Mouse (Mus musculus): ENCODE data around the gene Zswim5. TPM values are rescaled to one million over a fixed set of nuclear protein-coding genes. Genes with fewer than 3 reads are reported as not detected.

Zswim5 gene
- polyA plus RNA-seq, 1 experiment from 2014 or later: 10.9 TPM

GRCm38 (mm10) chr4:116991366-116991765, 114.2 kb downstream of the Zswim5 start:
- Histone ChIP-seq H3K36me3 (ENCODE audit: control insufficient read depth, insufficient read depth, low read length) (peaks cover 2% of the 10 kb centered on the region; the same call in 1 of the 2 replicates), H3K4me3 (ENCODE audit: low read depth, low read length) (no peak overlapping the region), H3K27ac (ENCODE audit: low read depth, low read length) (no peak overlapping the region), H3K4me2 (ENCODE audit: low read depth, low read length, severe bottlenecking) (no peak overlapping the region), H3K4me1 (replicated peaks; ENCODE audit: control insufficient read depth, insufficient read depth, low read length) (peaks cover 12% of the 10 kb centered on the region), H3K9me3 (ENCODE audit: control insufficient read depth, low read length) (no peaks in the 10 kb centered on the region), H3K9ac (ENCODE audit: low read length) (no peak overlapping the region), H3K27me3 (ENCODE audit: control insufficient read depth, insufficient read depth, low read length) (no peaks in the 10 kb centered on the region)
- DNase-seq (ENCODE audit: low spot score): peak; percentile 85
- WGBS: 14% methylated on average over 7 of the region's 7 CpGs
- no peak for ATAC-seq (replicated peaks; ENCODE audit: low FRiP score)

DNA sequence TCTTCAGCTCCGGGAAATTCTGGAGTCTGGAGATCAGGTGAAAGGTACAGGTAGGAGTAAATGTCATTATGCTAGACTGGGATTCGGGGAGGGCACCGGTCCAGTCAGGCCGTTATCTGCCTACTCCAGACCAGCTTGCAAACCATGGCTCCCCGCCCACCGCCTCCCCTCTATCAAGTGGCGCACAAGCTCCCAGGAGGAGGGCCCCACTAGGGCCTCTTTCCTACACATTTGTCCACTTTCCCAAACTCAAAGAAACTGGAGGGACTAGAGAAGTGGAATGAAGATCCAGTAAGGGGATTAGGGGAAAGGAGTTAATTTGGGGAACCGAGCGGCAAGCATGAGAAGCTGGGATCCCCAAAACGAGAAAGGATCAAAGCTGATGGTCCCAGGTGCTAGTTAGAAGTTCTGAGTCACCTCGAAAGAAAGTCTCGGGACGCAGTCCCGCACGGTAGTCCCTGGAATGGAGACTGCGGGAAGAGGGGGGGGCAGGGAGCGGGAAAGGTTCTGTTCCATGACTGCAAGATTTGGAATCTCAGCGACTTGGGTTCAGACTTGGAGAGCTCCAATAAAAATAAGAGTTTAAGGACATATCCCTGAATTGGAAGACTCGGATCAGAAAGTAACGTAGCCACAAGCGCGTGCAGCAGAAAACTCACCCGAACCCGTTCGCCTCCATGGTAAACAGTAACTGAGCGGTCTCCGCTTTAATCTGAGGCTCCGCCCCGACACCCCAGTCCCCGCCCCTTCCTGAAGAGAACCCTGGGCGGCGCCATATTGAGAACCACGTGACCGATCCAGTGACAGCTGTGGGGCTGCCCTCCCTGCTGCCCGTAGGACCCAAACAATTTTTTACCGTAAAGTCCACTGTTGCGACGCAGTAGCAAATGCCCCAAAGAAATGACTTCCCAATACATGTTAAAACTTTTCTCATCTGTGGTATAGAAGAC, 116.8 kb downstream of the Zswim5 start, which contains the start of gene Urod:
TSS of gene Urod (minus strand) at position 742 of the 950 bp plus-strand sequence.
- H3K36me3 ChIP-seq (ENCODE audit: control insufficient read depth, insufficient read depth, low read length): no peaks in the 10 kb centered on the region
- peak within 1 kb of the TSS; percentile 90 for H3K4me3 ChIP-seq (ENCODE audit: low read depth, low read length)
- 2% methylated on average over 38 of the region's 38 CpGs for WGBS
- H3K27ac ChIP-seq (ENCODE audit: low read depth, low read length): peak within 1 kb of the TSS; percentile 57; the same call in 1 of the 2 replicates
- DNase-seq (ENCODE audit: low spot score): peak; percentile 95
- peak; percentile 90 for ATAC-seq (replicated peaks; ENCODE audit: low FRiP score)
- no peaks in the 10 kb centered on the region for H3K27me3 ChIP-seq (ENCODE audit: control insufficient read depth, insufficient read depth, low read length)
- peak within 1 kb of the TSS; percentile 98 for H3K4me2 ChIP-seq (ENCODE audit: low read depth, low read length, severe bottlenecking)
- no peaks in the 10 kb centered on the region for H3K9me3 ChIP-seq (ENCODE audit: control insufficient read depth, low read length)
- peaks cover 14% of the 10 kb centered on the region for H3K4me1 ChIP-seq (replicated peaks; ENCODE audit: control insufficient read depth, insufficient read depth, low read length)
- H3K9ac ChIP-seq (ENCODE audit: low read length): peak within 1 kb of the TSS; percentile 77

GRCm38 (mm10) chr4:116995131-116995797, 118.1 kb downstream of the Zswim5 start, which contains the start of gene Hectd3:
TSS of gene Hectd3 (plus strand) at chr4:116995317.
- peak; percentile 63 for ATAC-seq (replicated peaks; ENCODE audit: low FRiP score)
- peak within 1 kb of the TSS; percentile 57; the same call in 1 of the 2 replicates for H3K27ac ChIP-seq (ENCODE audit: low read depth, low read length)
- DNase-seq (ENCODE audit: low spot score): peak; percentile 82
- WGBS: under 1% methylated on average over 58 of the region's 58 CpGs
- peak within 1 kb of the TSS; percentile 77 for H3K9ac ChIP-seq (ENCODE audit: low read length)
- H3K4me1 ChIP-seq (replicated peaks; ENCODE audit: control insufficient read depth, insufficient read depth, low read length): peaks cover 14% of the 10 kb centered on the region
- H3K27me3 ChIP-seq (ENCODE audit: control insufficient read depth, insufficient read depth, low read length): no peaks in the 10 kb centered on the region
- no peaks in the 10 kb centered on the region for H3K36me3 ChIP-seq (ENCODE audit: control insufficient read depth, insufficient read depth, low read length)
- no peaks in the 10 kb centered on the region for H3K9me3 ChIP-seq (ENCODE audit: control insufficient read depth, low read length)
- peak within 1 kb of the TSS; percentile 90 for H3K4me3 ChIP-seq (ENCODE audit: low read depth, low read length)
- H3K4me2 ChIP-seq (ENCODE audit: low read depth, low read length, severe bottlenecking): peak within 1 kb of the TSS; percentile 98

DNA sequence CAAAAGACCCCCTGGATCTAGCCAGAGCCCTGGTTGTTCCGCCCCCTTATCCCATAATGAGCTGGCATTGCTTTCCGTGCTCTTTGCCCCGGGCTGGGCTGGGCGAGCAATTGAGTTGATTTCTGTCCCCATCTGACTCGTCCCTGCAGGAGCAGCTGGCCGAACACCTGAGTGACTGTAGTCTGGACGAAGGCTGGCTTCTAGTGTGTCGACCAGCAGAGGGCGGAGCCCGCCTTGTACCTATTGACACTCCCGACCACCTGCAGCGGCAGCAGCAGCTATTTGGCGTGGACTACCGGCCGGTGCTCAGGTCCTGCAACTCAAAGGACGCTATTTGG, 118.6 kb downstream of the Zswim5 start:
- no peaks in the 10 kb centered on the region for H3K9me3 ChIP-seq (ENCODE audit: control insufficient read depth, low read length)
- H3K27me3 ChIP-seq (ENCODE audit: control insufficient read depth, insufficient read depth, low read length): no peaks in the 10 kb centered on the region
- ATAC-seq (replicated peaks; ENCODE audit: low FRiP score) (no peak), DNase-seq (ENCODE audit: low spot score) (peak; percentile 68)
- H3K36me3 ChIP-seq (ENCODE audit: control insufficient read depth, insufficient read depth, low read length): no peaks in the 10 kb centered on the region
- H3K4me3 ChIP-seq (ENCODE audit: low read depth, low read length): peak overlapping the region; percentile 90
- WGBS: under 1% methylated on average over 16 of the region's 16 CpGs
- no peak overlapping the region for H3K27ac ChIP-seq (ENCODE audit: low read depth, low read length)
- H3K4me1 ChIP-seq (replicated peaks; ENCODE audit: control insufficient read depth, insufficient read depth, low read length): peaks cover 14% of the 10 kb centered on the region
- H3K4me2 ChIP-seq (ENCODE audit: low read depth, low read length, severe bottlenecking): peak overlapping the region; percentile 98
- peak overlapping the region; percentile 77 for H3K9ac ChIP-seq (ENCODE audit: low read length)

DNA sequence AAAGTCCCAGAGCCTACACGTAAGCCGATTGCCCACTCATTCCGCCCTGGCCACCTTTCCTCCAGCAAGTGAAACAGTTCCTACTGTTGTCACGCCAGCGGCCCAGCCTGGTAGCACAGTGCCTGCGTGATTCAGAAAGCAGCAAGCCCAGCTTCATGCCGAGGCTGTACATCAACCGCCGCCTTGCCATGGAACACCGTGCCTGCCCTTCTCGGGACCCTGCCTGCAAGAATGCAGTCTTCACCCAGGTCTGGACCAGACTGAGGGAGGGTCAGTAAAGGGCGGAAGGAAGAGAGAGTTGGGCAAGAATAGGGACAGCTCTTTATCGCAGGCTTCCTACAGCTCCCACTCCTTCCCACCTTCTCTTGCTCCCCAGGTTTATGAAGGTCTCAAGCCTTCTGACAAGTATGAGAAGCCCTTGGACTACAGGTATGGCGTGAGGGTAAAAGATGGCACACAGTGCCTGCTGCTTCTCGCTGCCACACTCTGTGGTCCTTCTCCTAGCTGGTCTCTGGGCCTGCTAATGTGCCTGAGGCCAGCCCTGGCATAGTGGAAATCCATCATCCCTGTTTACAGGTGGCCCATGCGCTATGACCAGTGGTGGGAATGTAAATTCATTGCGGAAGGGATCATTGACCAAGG, 122.5 kb downstream of the Zswim5 start:
- H3K4me1 ChIP-seq (replicated peaks; ENCODE audit: control insufficient read depth, insufficient read depth, low read length): peaks cover 9% of the 10 kb centered on the region; the same call in 1 of the 2 replicates
- WGBS: 92% methylated on average over 17 of the region's 17 CpGs
- H3K36me3 ChIP-seq (ENCODE audit: control insufficient read depth, insufficient read depth, low read length): no peaks in the 10 kb centered on the region
- DNase-seq (ENCODE audit: low spot score) (peak; percentile 48), ATAC-seq (replicated peaks; ENCODE audit: low FRiP score) (no peak)
- H3K9me3 ChIP-seq (ENCODE audit: control insufficient read depth, low read length): no peaks in the 10 kb centered on the region
- no peak overlapping the region for H3K27ac ChIP-seq (ENCODE audit: low read depth, low read length)
- no peak overlapping the region for H3K4me3 ChIP-seq (ENCODE audit: low read depth, low read length)
- no peak overlapping the region for H3K9ac ChIP-seq (ENCODE audit: low read length)
- no peaks in the 10 kb centered on the region for H3K27me3 ChIP-seq (ENCODE audit: control insufficient read depth, insufficient read depth, low read length)
- no peak overlapping the region for H3K4me2 ChIP-seq (ENCODE audit: low read depth, low read length, severe bottlenecking)

- Histone ChIP-seq H3K9me3 (ENCODE audit: control insufficient read depth, low read length) (no peaks in the 10 kb centered on the region), H3K9ac (ENCODE audit: low read length) (no peak overlapping the region), H3K4me3 (ENCODE audit: low read depth, low read length) (no peak overlapping the region), H3K27me3 (ENCODE audit: control insufficient read depth, insufficient read depth, low read length) (no peaks in the 10 kb centered on the region), H3K36me3 (ENCODE audit: control insufficient read depth, insufficient read depth, low read length) (no peaks in the 10 kb centered on the region), H3K27ac (ENCODE audit: low read depth, low read length) (no peak overlapping the region), H3K4me2 (ENCODE audit: low read depth, low read length, severe bottlenecking) (no peak overlapping the region), H3K4me1 (replicated peaks; ENCODE audit: control insufficient read depth, insufficient read depth, low read length) (no peaks in the 10 kb centered on the region; the same call in 1 of the 2 replicates)
- 93% methylated on average over 16 of the region's 16 CpGs for WGBS
- no peak for ATAC-seq (replicated peaks; ENCODE audit: low FRiP score)
- no peak for DNase-seq (ENCODE audit: low spot score)
These were observed 124.8 kb downstream of the Zswim5 start for GRCm38 (mm10) chr4:117001957-117002356.

DNA sequence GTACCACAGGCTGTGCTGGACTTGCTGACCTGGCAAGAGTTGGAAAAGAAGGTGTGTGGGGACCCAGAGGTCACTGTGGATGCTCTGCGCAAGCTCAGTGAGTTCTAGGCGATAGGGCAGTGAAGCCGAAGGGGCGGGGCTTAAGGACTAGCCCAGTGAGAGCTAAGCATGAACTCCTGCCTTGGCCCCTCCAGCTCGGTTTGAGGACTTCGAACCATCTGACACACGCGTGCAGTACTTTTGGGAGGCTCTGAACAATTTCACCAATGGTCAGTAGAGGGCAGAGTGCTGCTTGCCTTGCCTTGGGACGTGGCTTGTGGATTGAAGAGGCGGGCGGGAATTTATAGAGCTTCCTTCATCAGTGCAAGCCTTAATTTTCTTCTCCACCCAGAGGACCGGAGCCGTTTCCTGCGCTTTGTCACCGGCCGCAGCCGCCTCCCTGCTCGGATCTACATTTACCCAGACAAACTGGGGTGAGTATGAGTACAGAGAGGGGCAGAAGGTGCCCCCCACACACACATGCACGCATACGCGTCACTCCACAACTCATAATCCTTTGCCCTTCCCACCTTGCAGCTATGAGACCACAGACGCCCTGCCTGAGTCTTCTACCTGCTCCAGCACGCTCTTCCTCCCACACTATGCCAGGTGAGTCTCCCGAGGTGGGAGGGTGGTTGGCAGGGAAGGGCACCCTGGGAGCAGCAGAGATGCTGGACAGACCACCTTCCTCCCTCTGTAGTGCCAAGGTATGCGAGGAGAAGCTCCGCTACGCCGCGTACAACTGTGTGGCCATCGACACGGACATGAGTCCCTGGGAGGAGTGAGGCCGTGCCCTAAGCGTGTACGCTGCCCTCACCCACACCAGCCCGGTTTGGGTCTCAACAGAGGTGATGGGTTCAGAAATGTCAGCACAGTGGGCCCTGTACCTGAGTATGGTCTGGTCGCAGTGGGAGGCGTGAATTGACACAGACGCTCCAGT, 125.7 kb downstream of the Zswim5 start:
- H3K4me1 ChIP-seq (replicated peaks; ENCODE audit: control insufficient read depth, insufficient read depth, low read length): no peaks in the 10 kb centered on the region; the same call in 1 of the 2 replicates
- DNase-seq (ENCODE audit: low spot score) (peak; percentile 78), ATAC-seq (replicated peaks; ENCODE audit: low FRiP score) (peak; percentile 51; the same call in 1 of the 2 replicates)
- no peaks in the 10 kb centered on the region for H3K27me3 ChIP-seq (ENCODE audit: control insufficient read depth, insufficient read depth, low read length)
- no peak overlapping the region for H3K4me2 ChIP-seq (ENCODE audit: low read depth, low read length, severe bottlenecking)
- peak overlapping the region; percentile 14; the same call in 1 of the 2 replicates for H3K9ac ChIP-seq (ENCODE audit: low read length)
- no peak overlapping the region for H3K4me3 ChIP-seq (ENCODE audit: low read depth, low read length)
- no peak overlapping the region for H3K27ac ChIP-seq (ENCODE audit: low read depth, low read length)
- WGBS: 56% methylated on average over 38 of the region's 38 CpGs
- H3K9me3 ChIP-seq (ENCODE audit: control insufficient read depth, low read length): no peaks in the 10 kb centered on the region
- no peaks in the 10 kb centered on the region for H3K36me3 ChIP-seq (ENCODE audit: control insufficient read depth, insufficient read depth, low read length)

Measured in forebrain, embryonic 11.5 days (tissue).